Mouse (Mus musculus) left cerebral cortex, adult 2 months (tissue): Measurements from ENCODE around the gene Krt18. TPM values are rescaled to one million over a fixed set of nuclear protein-coding genes. Genes with fewer than 3 reads are reported as not detected.
A peak's percentile ranks its signal among the peaks of the same experiment; 100 is the strongest.
"Not testable (repeated sequence)": the region's sequence is repeated elsewhere in the genome, so short reads cannot be mapped to it uniquely, and the experiment has no call there.

Experiments
- DNase-seq, 2 experiments: peaks; one replicate each; pipeline ENCODE4 v3.0.0; 2021 to 2022; ENCODE audit warnings: low spot score in 2 of 2, mixed read lengths in 1 of 2; ENCODE audit errors: extremely low spot score in 1 of 2
- H3K27ac ChIP-seq: fragments of 200-600 bp; 2 replicates; pipeline ENCODE4 v1.8.1; 2022
- H3K4me3 ChIP-seq: fragments of 200-600 bp; 2 replicates; pipeline ENCODE4 v1.8.1; 2022
- CTCF ChIP-seq: fragments of 200-600 bp; IDR thresholded peaks from 2 replicates; pipeline ENCODE4 v1.8.1; 2022; ENCODE audit warnings: antibody characterized with exemption, mild to moderate bottlenecking, moderate library complexity
- intact Hi-C: fragments of 180-260 bp; cut with DNase I; formaldehyde crosslinking; loops from one replicate; pipeline ENCODE4 v1.15.1; 2025
- total RNA-seq, 2 experiments: library from RNA; stranded (reverse); gene quantifications; 2 replicates each; pipeline ENCODE4 v1.2.3; 2021

Gene Krt18
- total RNA-seq, 2 experiments from 2014 or later = 0.33 to 0.38 TPM

DNA sequence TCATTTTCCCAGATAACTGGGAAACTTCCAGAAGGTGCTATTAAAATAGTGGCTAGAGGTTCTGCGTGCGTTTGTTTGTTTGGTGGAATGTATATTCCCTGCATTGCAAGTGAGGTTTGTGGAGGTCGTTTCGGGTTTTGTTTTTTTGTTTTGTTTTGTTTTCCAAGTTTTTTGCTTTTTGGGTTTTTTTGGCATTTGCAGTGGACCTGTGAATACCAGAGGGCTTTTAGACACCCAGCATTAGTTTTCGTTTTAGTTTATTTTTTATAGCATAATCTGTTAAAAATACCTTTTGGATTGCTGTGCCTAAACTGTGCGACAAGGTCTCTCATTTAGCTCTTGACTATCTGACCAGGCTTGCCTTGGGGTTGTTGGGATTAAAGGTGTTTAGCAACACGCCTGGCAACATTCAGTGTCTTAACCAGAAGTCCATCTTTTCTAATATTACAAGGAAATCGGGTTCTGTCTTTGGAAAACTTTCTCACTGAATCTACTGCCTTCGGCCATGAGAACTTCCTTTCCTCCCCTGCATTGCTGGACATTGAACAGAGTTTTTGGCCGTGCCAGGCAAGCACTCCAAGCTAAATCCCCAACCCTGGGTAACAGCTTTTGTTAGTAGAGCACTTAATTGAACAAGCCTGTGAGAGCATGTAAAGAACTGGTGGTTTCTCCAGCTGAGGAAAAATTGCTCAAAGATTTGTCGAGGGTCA lies 47.1 kb downstream of the Krt18 start:
- TF ChIP-seq CTCF = no peak
- Histone ChIP-seq H3K4me3 (peak overlapping the region; percentile 72), H3K27ac (no peak overlapping the region)
- intact Hi-C loops = loop anchor here (10.0 kb wide), 2 partner anchors 600 to 850 kb away; partner anchors contain the start of genes Atp5g2 and Grasp
- no peak for DNase-seq

DNA sequence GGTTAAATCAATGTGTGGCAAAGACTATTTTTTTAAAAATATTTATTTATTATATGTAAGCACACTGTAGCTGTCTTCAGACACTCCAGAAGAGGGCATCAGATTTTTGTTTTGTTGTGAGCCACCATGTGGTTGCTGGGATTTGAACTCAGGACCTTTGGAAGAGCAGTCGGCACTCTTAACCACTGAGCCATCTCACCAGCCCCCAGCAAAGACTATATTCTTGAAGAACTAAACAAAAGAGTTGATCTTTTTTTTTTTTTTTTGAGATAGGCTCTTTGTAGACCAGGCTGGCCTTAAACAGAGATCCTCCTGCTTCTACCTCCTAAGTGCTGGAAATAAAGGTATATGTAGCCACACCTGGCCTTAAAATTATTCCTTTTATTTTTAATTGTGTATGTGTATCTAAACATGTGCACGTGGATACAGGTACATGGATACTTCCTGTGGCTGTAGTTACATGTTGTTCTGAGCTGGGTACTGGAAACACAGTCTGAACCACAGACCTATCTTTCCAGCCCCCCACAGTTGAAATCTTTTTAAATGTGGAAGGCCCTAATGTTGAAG lies 49.2 kb downstream of the Krt18 start:
- TF ChIP-seq CTCF = no peak
- intact Hi-C loops = loop anchor here (10.0 kb wide), 2 partner anchors 598 to 852 kb away; partner anchors contain the start of genes Atp5g2 and Grasp
- Histone ChIP-seq H3K27ac (no peak overlapping the region), H3K4me3 (no peak overlapping the region)
- no peak for DNase-seq

DNA sequence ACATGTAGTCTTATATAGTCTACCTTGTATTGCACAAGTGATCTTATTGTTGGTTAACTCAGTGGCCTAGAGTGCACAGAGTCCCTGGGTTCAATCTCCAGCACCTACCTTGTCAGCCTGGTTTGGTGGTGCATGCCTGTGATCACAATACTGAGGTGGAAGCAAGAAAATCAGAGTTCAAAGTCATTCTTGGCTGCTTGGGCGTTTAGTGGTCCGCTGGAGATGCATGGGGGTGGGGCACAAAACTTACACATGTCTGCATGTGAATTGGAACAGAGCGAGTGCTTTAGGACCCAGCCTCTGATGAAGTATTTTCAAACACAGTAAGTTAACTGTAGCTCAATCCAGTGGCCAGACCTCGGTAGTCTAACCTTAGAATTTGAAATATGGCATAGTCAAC lies 51.2 kb downstream of the Krt18 start:
- H3K27ac ChIP-seq = no peak overlapping the region
- H3K4me3 ChIP-seq = no peak overlapping the region
- no peak for DNase-seq
- intact Hi-C loops = loop anchor here (10.0 kb wide), 2 partner anchors 596 to 854 kb away; partner anchors contain the start of genes Atp5g2 and Grasp
- no peak for TF ChIP-seq CTCF

DNA sequence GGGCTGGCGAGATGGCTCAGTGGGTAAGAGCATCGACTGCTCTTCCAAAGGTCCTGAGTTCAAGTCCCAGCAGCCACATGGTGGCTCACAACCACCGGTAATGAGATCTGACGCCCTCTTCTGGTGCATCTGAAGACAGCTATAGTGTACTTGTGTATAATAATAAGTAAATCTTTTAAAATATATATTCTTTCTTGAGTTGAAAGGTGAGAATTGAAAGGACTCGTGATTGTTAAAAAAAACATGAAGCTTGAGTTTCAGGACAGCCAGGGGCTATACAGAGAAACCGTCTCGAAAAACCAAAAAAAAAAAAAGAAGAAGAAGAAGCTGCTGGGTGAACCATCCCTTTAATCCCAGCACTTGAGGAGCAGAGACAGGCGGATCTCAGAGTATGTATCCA lies 51.9 kb downstream of the Krt18 start:
- not testable (repeated sequence) for H3K27ac ChIP-seq, DNase-seq, H3K4me3 ChIP-seq
- intact Hi-C loops = loop anchor here (10.0 kb wide), 2 partner anchors 595 to 855 kb away; partner anchors contain the start of genes Atp5g2 and Grasp

DNA sequence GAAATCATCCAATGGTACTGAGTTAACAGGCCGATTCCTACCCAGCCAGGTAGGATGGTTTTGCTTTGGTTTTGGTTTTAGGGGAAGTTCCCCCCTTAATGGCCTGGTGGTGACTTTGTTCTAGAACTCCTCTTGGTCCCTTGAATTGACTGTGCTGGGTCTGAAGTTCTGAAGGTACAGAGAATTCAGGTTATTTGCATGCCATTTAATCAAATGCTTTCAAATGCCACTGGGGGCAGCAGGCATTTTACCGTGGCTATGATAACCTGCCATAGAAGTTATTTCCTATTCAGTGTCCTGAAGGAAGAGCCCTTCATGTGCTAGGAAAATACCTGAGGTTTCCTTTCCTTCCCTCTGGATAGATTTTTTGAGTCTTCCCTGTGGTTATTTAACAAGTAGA lies 52.4 kb downstream of the Krt18 start:
- H3K4me3 ChIP-seq = no peak overlapping the region
- peak; percentile 7 for TF ChIP-seq CTCF
- H3K27ac ChIP-seq = no peak overlapping the region
- intact Hi-C loops = no loop called here
- no peak for DNase-seq

Other genes with a start within 250 kb of the Krt18 start
- gene Krt72, start 241.7 kb upstream of the Krt18 start, total RNA-seq = not detected
- 1 to 10 TPM; 1.0 to 1.2 TPM for gene Krt73, start 225.8 kb upstream of the Krt18 start, total RNA-seq
- gene Krt2, start 210.0 kb upstream of the Krt18 start, total RNA-seq = 1 to 10 TPM in 1 of 2 experiments, under 1 TPM in 1; 0.20 to 1.1 TPM
- gene Krt1, start 177.4 kb upstream of the Krt18 start, total RNA-seq = 1 to 10 TPM; 1.8 to 2.3 TPM
- 10 to 100 TPM; 11.4 to 13.8 TPM for gene Krt77, start 158.5 kb upstream of the Krt18 start, total RNA-seq
- gene Krt76, start 135.3 kb upstream of the Krt18 start, total RNA-seq = not detected
- gene Krt4, start 103.4 kb upstream of the Krt18 start, total RNA-seq = not detected
- not detected for gene Krt79, start 87.9 kb upstream of the Krt18 start, total RNA-seq
- gene Krt78, start 73.9 kb upstream of the Krt18 start, total RNA-seq = not detected
- under 1 TPM in 1 of 2 experiments, not detected in 1; 0.29 TPM for gene Krt8, start 23.7 kb upstream of the Krt18 start, total RNA-seq
- 100 to 1,000 TPM; 163 to 167 TPM for gene Eif4b, start 45.6 kb downstream of the Krt18 start, total RNA-seq
- 10 to 100 TPM; 16.4 to 22.8 TPM for gene Tns2, start 72.2 kb downstream of the Krt18 start, total RNA-seq
- 100 to 1,000 TPM; 152 TPM for gene Spryd3, start 108.1 kb downstream of the Krt18 start, total RNA-seq
- gene Igfbp6, start 116.2 kb downstream of the Krt18 start, total RNA-seq = 10 to 100 TPM; 57.4 to 64.8 TPM
- gene Soat2, start 122.3 kb downstream of the Krt18 start, total RNA-seq = under 1 TPM in 1 of 2 experiments, not detected in 1; 0.26 TPM
- 10 to 100 TPM; 69.6 to 72.4 TPM for gene Zfp740, start 175.1 kb downstream of the Krt18 start, total RNA-seq
- gene Csad, start 176.5 kb downstream of the Krt18 start, total RNA-seq = 10 to 100 TPM; 28.5 to 30.4 TPM
- 1 to 10 TPM in 1 of 2 experiments, under 1 TPM in 1; 0.86 to 1.3 TPM for gene Itgb7, start 203.8 kb downstream of the Krt18 start, total RNA-seq
- gene Rarg, start 229.3 kb downstream of the Krt18 start, total RNA-seq = 10 to 100 TPM; 13.8 to 17.1 TPM
- gene Gm9918, start 242.4 kb downstream of the Krt18 start, total RNA-seq = not detected